Mouse (Mus musculus): ENCODE measurements around the gene Amn1.

DNA sequence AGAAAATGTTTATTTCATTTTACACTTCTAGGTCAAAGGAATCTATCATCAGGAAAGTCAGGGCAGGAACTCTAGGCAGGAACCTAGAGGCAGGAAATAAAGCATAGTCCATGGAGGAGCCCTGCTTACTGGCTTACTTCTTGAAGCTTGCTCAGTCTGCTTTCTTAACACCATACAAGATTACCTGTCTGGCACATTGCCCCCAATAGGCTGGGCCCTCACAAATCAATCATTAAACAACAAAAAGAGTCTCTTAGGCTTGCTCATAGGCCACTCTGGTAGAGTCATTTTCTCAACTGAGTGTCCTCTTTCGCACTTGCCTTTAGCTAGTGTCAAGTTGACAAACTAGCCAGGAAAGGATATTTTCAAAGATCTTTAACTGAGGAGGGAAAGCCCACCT lies 43.4 kb downstream of the Amn1 start:
- TF ChIP-seq EP300 (IDR thresholded peaks at IDR 0.05) (no peak), CTCF (IDR thresholded peaks at IDR 0.05) (no peak)

Data from lung, postnatal 0 days (tissue).